Mouse (Mus musculus): ENCODE measurements around the gene Nhsl1.

DNA sequence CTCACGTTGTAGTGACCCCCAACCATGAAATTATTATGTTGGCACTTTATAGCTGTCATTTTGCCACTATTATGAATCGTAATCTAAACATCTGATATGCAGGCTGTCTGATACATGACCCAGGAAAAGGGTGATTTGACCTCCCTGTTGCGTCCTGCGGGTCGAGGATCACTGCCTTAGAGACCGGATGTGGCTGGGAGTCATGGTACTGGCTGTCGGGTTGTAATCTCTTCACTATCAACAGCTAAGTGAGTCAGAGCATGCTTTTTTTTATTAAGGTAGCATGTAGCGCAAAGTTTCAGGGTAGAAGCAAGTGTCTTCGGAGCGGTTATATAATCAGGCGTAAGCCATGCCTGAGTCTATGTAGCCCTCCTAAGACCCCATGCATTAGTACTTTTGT lies 97.2 kb downstream of the Nhsl1 start:
- TF ChIP-seq CTCF (IDR thresholded peaks at IDR 0.05; ENCODE audit: extremely low read depth, insufficient read depth, insufficient read length, insufficient replicate concordance) (no peak), POLR2A (IDR thresholded peaks at IDR 0.05; ENCODE audit: low read depth, low read length) (no peak)
